Mouse (Mus musculus): ENCODE results near the gene Sorbs2.
"Not testable (repeated sequence)": the region's sequence is repeated elsewhere in the genome, so short reads cannot be mapped to it uniquely, and the experiment has no call there.

The Sorbs2 gene

DNA sequence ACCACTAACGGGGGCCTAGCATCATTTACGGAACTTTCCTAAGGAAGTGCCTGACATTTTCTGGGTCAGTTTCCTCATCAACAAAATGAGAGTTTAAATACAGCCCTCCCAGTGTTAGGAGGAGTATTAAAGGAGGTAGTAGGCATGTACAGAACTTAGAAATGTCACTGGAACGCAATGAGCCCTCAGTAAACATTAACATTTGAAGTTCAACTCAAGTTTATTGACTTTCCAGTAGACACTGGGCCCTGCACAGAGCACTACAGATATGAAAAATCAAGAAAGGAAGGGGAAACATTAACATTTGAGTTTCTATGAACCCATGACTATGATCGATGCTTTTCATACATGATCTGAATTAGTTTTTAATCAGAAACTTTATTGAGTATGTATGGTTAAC is 347.5 kb downstream of the Sorbs2 start:
- DNase-seq: no peak

DNA sequence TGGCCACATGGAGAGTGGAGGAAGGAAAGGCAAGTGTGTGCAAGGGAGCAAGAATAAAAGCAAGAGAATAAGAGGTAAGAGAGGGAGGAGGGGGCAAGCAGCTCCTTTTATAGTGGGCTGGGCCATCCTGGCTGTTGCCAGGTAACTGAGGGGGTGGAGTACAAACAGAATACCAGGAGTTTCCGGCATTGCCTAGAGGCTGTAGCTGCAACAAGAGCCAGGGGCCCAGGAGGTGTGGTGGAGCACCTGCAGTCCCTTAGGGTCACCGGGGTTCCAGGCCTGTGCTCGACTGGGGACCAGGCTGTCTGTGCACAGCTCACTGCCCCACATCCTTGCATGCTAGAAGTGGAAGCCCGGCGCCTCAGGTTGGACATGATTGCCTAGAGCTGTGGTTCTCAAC is 350.1 kb downstream of the Sorbs2 start:
- DNase-seq: no peak

DNA sequence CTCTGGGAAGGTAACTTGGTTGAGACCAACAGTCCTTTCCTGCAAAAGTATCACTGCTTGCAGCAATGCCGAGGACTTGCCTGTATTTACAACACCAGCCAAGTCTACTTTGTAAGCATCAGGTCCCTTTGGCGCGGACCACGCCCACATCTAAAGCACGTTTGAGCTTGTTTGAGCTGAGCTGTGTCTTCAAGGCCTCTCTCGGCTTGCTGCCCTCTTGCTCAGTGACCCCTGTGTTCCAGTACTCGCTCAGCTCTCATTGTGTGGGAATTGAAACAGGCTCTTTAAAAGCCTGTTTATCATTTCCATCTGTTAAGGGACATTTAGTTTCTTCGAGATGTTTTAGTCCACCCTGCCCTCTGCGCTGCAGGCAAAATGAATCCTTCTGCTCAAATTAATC is 350.8 kb downstream of the Sorbs2 start:
- DNase-seq: peak; percentile 49

DNA sequence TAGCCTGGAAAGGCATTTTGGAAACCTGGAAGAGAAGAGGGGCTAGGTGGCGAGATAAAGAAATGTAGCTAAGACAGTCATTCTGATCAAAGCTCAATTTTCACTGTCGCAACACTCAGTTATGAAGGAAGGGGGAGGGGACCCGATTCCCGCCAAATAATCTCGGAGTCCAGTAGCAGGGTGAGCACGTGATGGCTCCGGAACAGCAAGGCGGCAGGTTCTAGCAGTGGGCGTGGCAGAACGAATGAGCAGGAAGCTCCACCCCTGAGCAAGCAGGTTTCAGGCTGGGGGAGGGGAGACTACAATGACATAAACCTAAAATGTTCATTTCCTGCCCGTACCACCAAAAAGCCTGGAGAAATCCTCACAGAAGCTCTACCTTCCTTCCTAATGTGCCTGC is 364.0 kb downstream of the Sorbs2 start:
- DNase-seq: not testable (repeated sequence)

DNA sequence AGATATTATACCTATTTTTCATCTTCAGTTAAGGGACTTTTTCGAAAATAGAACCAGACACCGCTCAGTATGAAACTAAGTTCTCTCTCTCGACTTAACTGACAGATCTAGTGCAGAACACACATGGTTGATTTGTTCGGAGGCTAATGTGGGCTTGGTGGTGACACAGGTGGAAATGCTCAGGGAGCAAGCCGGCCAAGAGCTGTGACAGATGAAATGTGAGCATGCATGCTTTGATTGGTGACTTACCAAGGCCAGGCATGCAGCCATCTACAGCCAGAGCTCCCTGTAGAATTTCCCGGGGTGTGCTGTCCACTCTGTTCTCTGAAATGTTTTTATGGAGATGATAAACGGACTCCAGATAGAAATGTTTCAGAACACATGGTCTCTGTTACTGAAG is 364.5 kb downstream of the Sorbs2 start:
- peak; percentile 48 for DNase-seq

DNA sequence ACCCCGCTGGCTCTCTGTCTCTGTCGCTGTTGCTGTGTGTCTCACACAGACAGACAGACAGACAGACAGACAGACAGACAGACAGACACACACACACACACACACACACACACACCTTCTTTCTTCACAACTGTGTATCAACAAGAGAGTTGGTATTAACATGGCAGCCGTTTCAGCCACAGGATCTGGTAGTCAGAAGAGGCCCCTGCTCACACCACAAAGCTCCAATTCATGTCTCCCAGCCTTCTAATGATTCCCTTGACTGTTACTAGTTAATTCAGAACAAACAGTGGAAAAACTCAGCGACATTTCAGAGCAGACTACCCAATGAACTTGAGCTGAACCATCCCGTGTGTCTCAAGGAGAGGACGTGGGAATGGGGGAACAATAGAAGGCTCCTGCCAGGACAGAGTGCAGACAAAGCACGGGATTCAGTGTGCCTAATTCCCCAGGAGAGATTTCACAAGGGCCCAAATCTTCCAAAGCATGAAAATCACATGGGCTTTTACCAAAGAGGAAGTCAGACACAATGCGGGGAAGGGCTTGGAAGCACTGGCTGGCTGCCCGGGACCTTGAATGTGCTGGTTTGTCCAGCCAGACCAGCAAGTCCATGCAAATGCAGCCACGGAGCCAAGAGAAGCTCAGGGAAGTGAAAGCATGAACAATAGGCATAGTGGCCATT is 367.5 kb downstream of the Sorbs2 start:
- DNase-seq: peak; percentile 91

DNA sequence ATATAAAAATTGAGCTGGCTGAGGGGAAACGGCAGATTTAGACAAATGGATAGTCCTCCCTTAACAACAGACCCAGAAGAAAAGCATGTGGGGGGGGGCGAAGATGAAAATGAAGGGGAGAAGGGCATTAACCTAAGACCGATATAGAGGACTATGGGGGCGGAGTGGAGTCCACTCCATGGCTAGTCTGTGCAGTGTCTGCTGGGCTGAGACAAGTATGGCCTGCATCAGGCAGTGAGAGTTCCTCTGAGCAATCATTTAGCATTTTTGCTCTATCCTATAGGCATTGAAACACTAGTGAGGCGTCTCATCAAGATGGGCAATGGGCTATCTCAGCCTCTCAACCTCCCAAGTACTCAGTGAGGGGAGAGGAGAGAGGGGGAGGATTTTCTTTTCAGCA is 368.8 kb downstream of the Sorbs2 start:
- DNase-seq: no peak
